Mouse (Mus musculus): ENCODE results near the gene Zbtb45.

- TF ChIP-seq TAL1 (IDR thresholded peaks at IDR 0.05; ENCODE audit: low read length) (no peak), GATA1 (IDR thresholded peaks at IDR 0.05; ENCODE audit: low read length) (no peak)
Observed at GRCm38 (mm10) chr7:12978931-12979722, 30.7 kb downstream of the Zbtb45 start.
